Mouse (Mus musculus): Measurements from ENCODE around the gene Hspg2. TPM values are rescaled to one million over a fixed set of nuclear protein-coding genes. Genes with fewer than 3 reads are reported as not detected.

Hspg2 gene
- polyA plus RNA-seq, 1 experiment from 2014 or later: 6.8 TPM

DNA sequence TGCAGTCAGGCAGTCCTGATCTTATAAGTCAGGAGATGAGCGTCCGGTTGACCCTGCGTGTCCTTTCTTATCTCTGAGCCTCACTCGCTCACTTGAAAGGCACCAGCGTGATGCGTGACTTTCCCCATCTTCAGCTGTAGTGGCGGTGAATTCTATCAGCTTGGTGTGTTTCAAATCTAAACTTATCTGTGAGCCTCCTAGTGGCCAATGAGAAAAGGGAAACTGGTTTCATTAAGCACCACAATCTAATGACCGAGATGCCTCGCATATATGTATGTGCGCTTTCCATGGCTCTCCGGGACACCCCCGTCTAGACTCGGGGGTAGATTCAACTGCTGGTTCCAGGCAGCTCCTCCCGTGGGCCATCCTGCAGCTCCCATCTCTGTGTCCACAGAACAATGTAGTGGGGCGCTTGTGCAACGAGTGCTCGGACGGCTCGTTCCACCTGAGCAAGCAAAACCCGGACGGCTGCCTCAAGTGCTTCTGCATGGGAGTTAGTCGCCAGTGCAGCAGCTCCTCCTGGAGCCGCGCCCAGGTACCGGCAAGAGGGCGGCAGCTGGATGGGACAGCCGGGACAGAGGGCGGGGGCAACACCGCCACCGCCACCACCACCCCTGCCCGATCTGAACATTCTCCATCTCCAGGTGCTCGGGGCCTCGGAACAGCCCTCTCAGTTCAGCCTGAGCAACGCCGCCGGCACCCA lies 49.6 kb downstream of the Hspg2 start:
- H3K27me3 ChIP-seq: no peaks in the 10 kb centered on the region
- H3K9me3 ChIP-seq: no peaks in the 10 kb centered on the region
- no peak for ATAC-seq (ENCODE audit: low FRiP score)
- H3K4me3 ChIP-seq: no peak overlapping the region
- 88% methylated on average over 36 of the region's 36 CpGs for WGBS
- H3K4me1 ChIP-seq (replicated peaks): no peaks in the 10 kb centered on the region
- H3K36me3 ChIP-seq: no peaks in the 10 kb centered on the region
- no peak overlapping the region for H3K9ac ChIP-seq
- no peak overlapping the region for H3K27ac ChIP-seq
- H3K4me2 ChIP-seq: no peak overlapping the region

GRCm38 (mm10) chr4:137518746-137519145 lies 50.2 kb downstream of the Hspg2 start:
- no peak overlapping the region for H3K27ac ChIP-seq
- no peaks in the 10 kb centered on the region for H3K9me3 ChIP-seq
- ATAC-seq (ENCODE audit: low FRiP score): no peak
- WGBS: 88% methylated on average over 14 of the region's 14 CpGs
- H3K9ac ChIP-seq: no peak overlapping the region
- no peaks in the 10 kb centered on the region for H3K4me1 ChIP-seq (replicated peaks)
- no peaks in the 10 kb centered on the region for H3K27me3 ChIP-seq
- H3K4me2 ChIP-seq: no peak overlapping the region
- H3K36me3 ChIP-seq: no peaks in the 10 kb centered on the region
- no peak overlapping the region for H3K4me3 ChIP-seq

DNA sequence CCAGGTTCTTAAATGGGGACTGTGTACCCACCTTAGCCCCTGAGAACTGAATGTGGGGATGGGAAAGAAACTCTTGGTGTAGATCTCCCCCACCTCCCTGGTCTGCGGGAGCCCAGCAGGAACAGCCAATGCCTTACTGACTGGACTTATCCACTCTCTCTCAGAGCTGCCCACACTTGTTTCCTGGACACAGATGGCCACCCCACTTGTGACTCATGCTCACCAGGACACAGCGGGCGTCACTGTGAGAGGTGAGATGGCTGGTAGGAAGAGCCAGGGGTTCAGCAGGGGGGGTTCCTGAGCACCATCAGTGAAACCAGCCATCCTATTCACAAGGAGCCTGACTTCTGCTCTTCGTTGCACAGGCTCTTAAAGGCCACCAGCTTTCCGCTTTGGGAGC lies 51.8 kb downstream of the Hspg2 start:
- H3K9me3 ChIP-seq: no peaks in the 10 kb centered on the region
- no peaks in the 10 kb centered on the region for H3K27me3 ChIP-seq
- no peak overlapping the region for H3K9ac ChIP-seq
- no peaks in the 10 kb centered on the region for H3K36me3 ChIP-seq
- 94% methylated on average over 5 of the region's 5 CpGs for WGBS
- H3K4me2 ChIP-seq: no peak overlapping the region
- no peak overlapping the region for H3K4me3 ChIP-seq
- no peaks in the 10 kb centered on the region for H3K4me1 ChIP-seq (replicated peaks)
- ATAC-seq (ENCODE audit: low FRiP score): no peak
- no peak overlapping the region for H3K27ac ChIP-seq

DNA sequence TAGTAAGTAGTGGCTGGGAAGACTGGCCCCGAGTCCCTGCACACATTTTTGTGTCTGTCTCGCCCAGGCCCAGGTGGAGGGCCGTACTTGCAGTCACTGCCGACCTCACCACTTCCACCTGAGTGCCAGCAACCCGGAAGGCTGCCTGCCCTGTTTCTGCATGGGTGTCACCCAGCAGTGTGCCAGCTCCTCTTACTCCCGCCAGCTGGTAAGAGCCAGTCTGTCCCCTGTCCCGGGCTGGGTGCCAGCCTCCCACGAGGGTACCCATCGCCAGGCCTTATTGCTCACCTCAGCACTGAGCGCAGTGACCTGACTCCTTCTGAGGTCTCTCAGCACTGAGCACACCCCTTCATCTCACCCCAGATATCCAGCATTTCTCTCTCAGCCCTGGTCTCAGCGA lies 53.4 kb downstream of the Hspg2 start:
- no peak overlapping the region for H3K9ac ChIP-seq
- no peak overlapping the region for H3K27ac ChIP-seq
- no peaks in the 10 kb centered on the region for H3K4me1 ChIP-seq (replicated peaks)
- H3K36me3 ChIP-seq: no peaks in the 10 kb centered on the region
- no peak for ATAC-seq (ENCODE audit: low FRiP score)
- H3K4me2 ChIP-seq: no peak overlapping the region
- H3K4me3 ChIP-seq: no peak overlapping the region
- no peaks in the 10 kb centered on the region for H3K27me3 ChIP-seq
- 95% methylated on average over 8 of the region's 11 CpGs for WGBS
- no peaks in the 10 kb centered on the region for H3K9me3 ChIP-seq

DNA sequence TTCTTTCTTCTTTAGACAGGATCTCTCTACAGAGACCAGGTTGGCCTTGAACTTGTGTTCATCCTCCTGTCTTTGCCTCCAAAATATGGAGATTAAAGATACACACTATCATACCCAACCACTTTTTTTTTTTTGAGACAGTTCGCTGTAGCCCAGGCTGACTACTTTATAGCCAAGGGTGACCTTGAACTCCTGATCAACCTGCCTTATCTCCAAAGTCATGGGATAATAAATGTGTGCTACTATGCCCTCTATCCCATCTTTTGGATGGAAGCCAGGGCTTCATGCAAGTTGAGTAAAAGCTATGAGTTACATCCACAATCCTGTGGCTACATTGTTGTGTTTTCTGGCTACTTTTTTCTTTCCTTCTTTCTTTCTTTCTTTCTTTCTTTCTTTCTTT lies 56.9 kb downstream of the Hspg2 start:
- no peaks in the 10 kb centered on the region for H3K27me3 ChIP-seq
- H3K4me3 ChIP-seq: no peak overlapping the region
- no peak overlapping the region for H3K27ac ChIP-seq
- no peaks in the 10 kb centered on the region for H3K4me1 ChIP-seq (replicated peaks)
- no peaks in the 10 kb centered on the region for H3K36me3 ChIP-seq
- H3K9ac ChIP-seq: no peak overlapping the region
- no peak for ATAC-seq (ENCODE audit: low FRiP score)
- WGBS: 97% methylated on average over 1 of the region's 1 CpGs
- no peaks in the 10 kb centered on the region for H3K9me3 ChIP-seq
- no peak overlapping the region for H3K4me2 ChIP-seq

DNA sequence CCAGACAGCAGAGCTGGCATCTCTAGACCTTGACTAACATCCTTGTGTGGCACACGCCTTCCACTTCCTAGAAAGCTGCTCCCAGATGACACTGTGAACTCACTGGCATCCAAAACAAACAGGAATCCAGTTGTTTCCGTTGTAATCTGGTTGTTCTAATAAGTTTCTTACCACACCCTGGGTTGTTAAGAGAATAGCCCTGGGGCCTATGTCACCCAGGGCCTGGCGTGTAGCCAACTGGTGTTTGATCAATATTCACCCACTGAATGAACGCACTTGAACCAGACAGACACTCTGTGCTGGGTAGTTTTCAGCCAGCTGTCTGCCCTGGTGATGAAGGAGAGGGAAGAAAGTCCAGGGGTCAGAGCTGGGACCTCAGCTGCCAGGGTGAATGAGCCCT lies 58.8 kb downstream of the Hspg2 start:
- Histone ChIP-seq H3K36me3 (no peaks in the 10 kb centered on the region), H3K27me3 (no peaks in the 10 kb centered on the region), H3K9ac (no peak overlapping the region), H3K4me1 (replicated peaks) (no peaks in the 10 kb centered on the region), H3K9me3 (no peaks in the 10 kb centered on the region), H3K4me3 (no peak overlapping the region), H3K4me2 (no peak overlapping the region), H3K27ac (no peak overlapping the region)
- ATAC-seq (ENCODE audit: low FRiP score): no peak
- WGBS: 57% methylated on average over 4 of the region's 4 CpGs

DNA sequence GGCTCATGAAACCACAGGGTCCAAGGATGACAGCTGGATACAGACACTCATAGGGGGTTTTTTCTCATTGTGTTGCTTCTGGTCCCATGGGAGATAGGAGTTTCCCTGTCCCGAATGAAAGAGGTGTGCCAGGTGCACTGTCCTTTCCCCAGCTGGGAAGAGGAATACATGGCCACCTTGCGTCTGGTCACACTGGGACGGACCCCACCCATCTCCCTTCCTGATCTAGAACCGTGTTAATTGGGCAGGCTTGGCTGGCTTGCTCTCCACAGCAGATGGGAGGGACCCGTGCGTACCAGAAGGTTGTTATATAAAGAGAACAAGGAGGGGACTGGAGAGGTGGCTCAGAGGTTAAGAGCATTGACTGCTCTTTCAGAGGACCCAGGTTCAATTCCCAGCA lies 59.3 kb downstream of the Hspg2 start:
- H3K9me3 ChIP-seq: no peaks in the 10 kb centered on the region
- H3K4me2 ChIP-seq: no peak overlapping the region
- WGBS: 80% methylated on average over 6 of the region's 6 CpGs
- no peak overlapping the region for H3K27ac ChIP-seq
- ATAC-seq (ENCODE audit: low FRiP score): no peak
- H3K36me3 ChIP-seq: no peaks in the 10 kb centered on the region
- H3K4me1 ChIP-seq (replicated peaks): no peaks in the 10 kb centered on the region
- H3K27me3 ChIP-seq: no peaks in the 10 kb centered on the region
- no peak overlapping the region for H3K4me3 ChIP-seq
- H3K9ac ChIP-seq: no peak overlapping the region

- H3K4me1 ChIP-seq (replicated peaks): no peaks in the 10 kb centered on the region
- H3K4me2 ChIP-seq: no peak overlapping the region
- no peak overlapping the region for H3K4me3 ChIP-seq
- H3K9me3 ChIP-seq: no peaks in the 10 kb centered on the region
- WGBS: 80% methylated on average over 14 of the region's 14 CpGs
- H3K9ac ChIP-seq: no peak overlapping the region
- no peaks in the 10 kb centered on the region for H3K27me3 ChIP-seq
- H3K27ac ChIP-seq: no peak overlapping the region
- ATAC-seq (ENCODE audit: low FRiP score): no peak
- peaks cover 3% of the 10 kb centered on the region for H3K36me3 ChIP-seq
These were observed 71.8 kb downstream of the Hspg2 start for GRCm38 (mm10) chr4:137540356-137540755.

DNA sequence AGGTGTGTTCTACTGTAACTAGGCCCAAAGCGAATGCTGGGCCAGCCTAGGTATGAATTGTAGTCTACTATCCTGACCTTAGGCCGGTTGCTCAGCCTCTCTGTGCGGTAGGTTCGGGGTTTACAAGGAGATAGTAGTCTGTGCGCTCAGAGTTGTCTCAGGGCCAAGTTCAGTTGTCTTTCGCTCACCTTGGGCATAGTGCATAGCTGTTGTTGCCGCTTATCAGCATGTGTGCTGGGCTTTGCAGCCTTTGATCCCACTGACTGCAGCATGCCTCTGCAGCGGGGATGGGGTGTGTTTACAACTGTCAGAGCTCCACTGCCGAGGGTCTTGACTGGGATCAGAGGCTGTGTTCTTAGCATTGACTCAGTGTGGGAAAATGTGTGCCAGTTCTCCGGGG lies 74.4 kb downstream of the Hspg2 start:
- Histone ChIP-seq H3K4me1 (replicated peaks) (no peaks in the 10 kb centered on the region), H3K9me3 (no peaks in the 10 kb centered on the region), H3K4me2 (no peak overlapping the region), H3K36me3 (peaks cover 8% of the 10 kb centered on the region; the same call in 1 of the 2 replicates), H3K27ac (no peak overlapping the region), H3K4me3 (no peak overlapping the region), H3K9ac (no peak overlapping the region), H3K27me3 (no peaks in the 10 kb centered on the region)
- 93% methylated on average over 10 of the region's 10 CpGs for WGBS
- ATAC-seq (ENCODE audit: low FRiP score): no peak

GRCm38 (mm10) chr4:137545568-137545967 lies 77.0 kb downstream of the Hspg2 start:
- Histone ChIP-seq H3K4me2 (no peak overlapping the region), H3K9ac (no peak overlapping the region), H3K4me1 (replicated peaks) (no peaks in the 10 kb centered on the region), H3K4me3 (no peak overlapping the region), H3K27ac (no peak overlapping the region), H3K27me3 (no peaks in the 10 kb centered on the region), H3K36me3 (peaks cover 8% of the 10 kb centered on the region; the same call in 1 of the 2 replicates), H3K9me3 (no peaks in the 10 kb centered on the region)
- ATAC-seq (ENCODE audit: low FRiP score): no peak
- WGBS: 91% methylated on average over 9 of the region's 9 CpGs

DNA sequence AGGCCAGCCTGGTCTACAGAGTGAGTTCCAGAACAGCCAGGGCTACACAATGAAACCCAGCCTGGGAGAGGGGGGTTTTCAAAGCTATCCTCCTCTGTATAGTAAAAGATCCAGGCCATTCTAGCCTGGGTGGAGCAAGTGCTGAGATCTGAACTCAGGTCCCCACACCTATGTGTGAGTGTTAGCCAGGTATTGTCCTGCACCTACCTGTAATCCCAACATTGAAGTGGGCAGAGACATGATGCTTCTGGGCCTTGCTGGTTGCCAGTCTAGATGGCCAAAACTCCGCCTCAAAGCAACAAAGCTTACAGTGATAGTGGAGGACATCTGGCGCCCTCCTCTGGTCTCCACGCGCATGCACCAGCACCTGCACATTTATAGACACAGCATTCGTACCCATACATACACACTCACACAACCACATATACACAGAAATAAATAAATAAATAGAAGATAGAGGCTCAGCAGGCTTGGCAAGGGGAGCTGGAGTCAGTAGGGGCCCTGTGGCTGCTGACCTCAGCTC lies 77.5 kb downstream of the Hspg2 start:
- ATAC-seq (ENCODE audit: low FRiP score): no peak

DNA sequence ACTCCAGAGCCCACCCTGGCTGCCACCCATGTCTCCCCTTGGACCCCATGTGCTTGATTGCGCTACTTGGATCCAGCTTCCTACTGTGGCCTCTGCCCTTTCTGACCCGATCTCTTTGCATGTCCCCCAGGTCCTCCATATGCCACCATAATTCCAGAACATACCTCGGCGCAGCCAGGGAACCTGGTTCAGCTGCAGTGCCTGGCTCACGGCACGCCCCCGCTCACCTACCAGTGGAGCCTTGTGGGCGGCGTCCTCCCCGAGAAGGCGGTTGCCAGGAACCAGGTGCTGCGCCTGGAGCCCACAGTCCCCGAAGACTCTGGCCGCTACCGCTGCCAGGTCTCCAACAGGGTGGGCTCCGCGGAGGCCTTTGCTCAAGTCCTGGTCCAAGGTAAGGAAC lies 84.9 kb downstream of the Hspg2 start:
- Histone ChIP-seq H3K27ac (no peak overlapping the region), H3K4me3 (no peak overlapping the region), H3K9ac (no peak overlapping the region), H3K27me3 (no peaks in the 10 kb centered on the region), H3K4me2 (no peak overlapping the region), H3K4me1 (replicated peaks) (no peaks in the 10 kb centered on the region), H3K36me3 (peaks cover 3% of the 10 kb centered on the region; the same call in 1 of the 2 replicates), H3K9me3 (no peaks in the 10 kb centered on the region)
- ATAC-seq (ENCODE audit: low FRiP score): no peak
- WGBS: 97% methylated on average over 17 of the region's 17 CpGs

More for the DNA sequence above, 77.5 kb downstream of the Hspg2 start:
- Histone ChIP-seq H3K4me1 (replicated peaks) (no peaks in the 10 kb centered on the region), H3K9ac (no peak overlapping the region), H3K4me3 (no peak overlapping the region), H3K36me3 (peaks cover 8% of the 10 kb centered on the region; the same call in 1 of the 2 replicates), H3K27me3 (no peaks in the 10 kb centered on the region), H3K27ac (no peak overlapping the region), H3K9me3 (no peaks in the 10 kb centered on the region), H3K4me2 (no peak overlapping the region)
- WGBS: 70% methylated on average over 5 of the region's 5 CpGs

GRCm38 (mm10) chr4:137556673-137557210 lies 88.2 kb downstream of the Hspg2 start:
- Histone ChIP-seq H3K27me3 (no peaks in the 10 kb centered on the region), H3K9me3 (no peaks in the 10 kb centered on the region), H3K27ac (no peak overlapping the region), H3K4me1 (replicated peaks) (no peaks in the 10 kb centered on the region), H3K4me2 (no peak overlapping the region), H3K36me3 (peaks cover 3% of the 10 kb centered on the region; the same call in 1 of the 2 replicates), H3K4me3 (no peak overlapping the region), H3K9ac (no peak overlapping the region)
- no peak for ATAC-seq (ENCODE audit: low FRiP score)
- WGBS: 91% methylated on average over 16 of the region's 16 CpGs

All from hindbrain, embryonic 13.5 days (tissue).